Mouse (Mus musculus) midbrain, embryonic 13.5 days (tissue): Measurements from ENCODE around the gene Stt3b. TPM values are rescaled to one million over a fixed set of nuclear protein-coding genes. Genes with fewer than 3 reads are reported as not detected.

Source experiments
- ATAC-seq: fragments of 200-750 bp; cut with Nextera tagmentation; 2 replicates; pipeline ENCODE4 v1.8.0; 2017; ENCODE audit warnings: mild to moderate bottlenecking, moderate TSS enrichment, moderate library complexity
- H3K27ac ChIP-seq: fragments of 300-500 bp; sonication (generic); 2 replicates; pipeline ENCODE4 v1.5.1; 2015; ENCODE audit warnings: inconsistent platforms, mild to moderate bottlenecking, moderate library complexity
- H3K27me3 ChIP-seq: fragments of 300-500 bp; sonication (generic); 2 replicates; pipeline ENCODE4 v1.6.1; 2015; ENCODE audit warnings: mild to moderate bottlenecking, inconsistent platforms
- H3K36me3 ChIP-seq: fragments of 300-500 bp; sonication (generic); 2 replicates; pipeline ENCODE4 v1.6.1; 2015; ENCODE audit warnings: mild to moderate bottlenecking, inconsistent platforms
- H3K4me1 ChIP-seq: fragments of 300-500 bp; sonication (generic); replicated peaks from 2 replicates; pipeline ENCODE4 v1.6.1; 2015; ENCODE audit warnings: inconsistent platforms
- H3K4me2 ChIP-seq: fragments of 300-500 bp; sonication (generic); replicated peaks from 2 replicates; pipeline ENCODE4 v1.6.1; 2015; ENCODE audit warnings: moderate library complexity, mild to moderate bottlenecking, inconsistent platforms
- H3K4me3 ChIP-seq: fragments of 300-500 bp; sonication (generic); replicated peaks from 2 replicates; pipeline ENCODE4 v1.5.1; 2015; ENCODE audit warnings: mild to moderate bottlenecking, inconsistent platforms
- H3K9ac ChIP-seq: fragments of 300-500 bp; sonication (generic); replicated peaks from 2 replicates; pipeline ENCODE4 v1.6.1; 2015; ENCODE audit warnings: mild to moderate bottlenecking, inconsistent platforms
- H3K9me3 ChIP-seq: fragments of 300-500 bp; sonication (generic); 2 replicates; pipeline ENCODE4 v1.6.1; 2016; ENCODE audit warnings: mild to moderate bottlenecking, inconsistent platforms
- WGBS: fragments of 180-500 bp; shearing (Covaris S2); methylation state at CpG from one replicate; pipeline ENCODE4 v1.1.7; 2015; 5-methylcytosine and 5-hydroxymethylcytosine counted together
- polyA plus RNA-seq: library from polyadenylated mRNA; unstranded; fragments of >200 nt; fragmentation: Nextera tagmentation; extraction: Ambion mirVana; gene quantifications from 2 replicates; pipeline ENCODE4 v1.2.1, GENCODE M21; 2015

Gene Stt3b
- polyA plus RNA-seq, 1 experiment from 2014 or later = 74.2 TPM

- Histone ChIP-seq H3K4me2 (no peak overlapping the region), H3K36me3 (no peaks in the 10 kb centered on the region), H3K4me1 (peaks cover 4% of the 10 kb centered on the region), H3K4me3 (no peak overlapping the region), H3K27ac (no peak overlapping the region), H3K9me3 (peaks cover 7% of the 10 kb centered on the region; the same call in 1 of the 2 replicates), H3K27me3 (peaks cover 3% of the 10 kb centered on the region; the same call in 1 of the 2 replicates), H3K9ac (no peak overlapping the region)
- ATAC-seq = no peak
- 86% methylated on average over 5 of the region's 5 CpGs for WGBS
Observed at GRCm38 (mm10) chr9:115313830-115314229, 3.6 kb upstream of the Stt3b start.

- no peaks in the 10 kb centered on the region for H3K36me3 ChIP-seq
- H3K9ac ChIP-seq = peak overlapping the region; percentile 71
- H3K4me3 ChIP-seq = peak overlapping the region; percentile 82
- no peaks in the 10 kb centered on the region for H3K9me3 ChIP-seq
- H3K27ac ChIP-seq = no peak overlapping the region
- H3K4me1 ChIP-seq = peaks cover 24% of the 10 kb centered on the region
- H3K27me3 ChIP-seq = peaks cover 3% of the 10 kb centered on the region; the same call in 1 of the 2 replicates
- no peak for ATAC-seq
- H3K4me2 ChIP-seq = peak overlapping the region; percentile 59
- 12% methylated on average over 5 of the region's 5 CpGs for WGBS
Observed at GRCm38 (mm10) chr9:115311223-115311520, 951 bp upstream of the Stt3b start.

- WGBS = 0% methylated on average over 24 of the region's 42 CpGs
- peak overlapping the region; percentile 99 for H3K27ac ChIP-seq
- H3K27me3 ChIP-seq = peaks cover 3% of the 10 kb centered on the region; the same call in 1 of the 2 replicates
- no peak for ATAC-seq
- no peaks in the 10 kb centered on the region for H3K36me3 ChIP-seq
- H3K9ac ChIP-seq = peak overlapping the region; percentile 97
- H3K4me1 ChIP-seq = peaks cover 33% of the 10 kb centered on the region
- peak overlapping the region; percentile 82 for H3K4me3 ChIP-seq
- no peaks in the 10 kb centered on the region for H3K9me3 ChIP-seq
- peak overlapping the region; percentile 63 for H3K4me2 ChIP-seq
Observed at GRCm38 (mm10) chr9:115309977-115310345, 260 bp downstream of the Stt3b start.

DNA sequence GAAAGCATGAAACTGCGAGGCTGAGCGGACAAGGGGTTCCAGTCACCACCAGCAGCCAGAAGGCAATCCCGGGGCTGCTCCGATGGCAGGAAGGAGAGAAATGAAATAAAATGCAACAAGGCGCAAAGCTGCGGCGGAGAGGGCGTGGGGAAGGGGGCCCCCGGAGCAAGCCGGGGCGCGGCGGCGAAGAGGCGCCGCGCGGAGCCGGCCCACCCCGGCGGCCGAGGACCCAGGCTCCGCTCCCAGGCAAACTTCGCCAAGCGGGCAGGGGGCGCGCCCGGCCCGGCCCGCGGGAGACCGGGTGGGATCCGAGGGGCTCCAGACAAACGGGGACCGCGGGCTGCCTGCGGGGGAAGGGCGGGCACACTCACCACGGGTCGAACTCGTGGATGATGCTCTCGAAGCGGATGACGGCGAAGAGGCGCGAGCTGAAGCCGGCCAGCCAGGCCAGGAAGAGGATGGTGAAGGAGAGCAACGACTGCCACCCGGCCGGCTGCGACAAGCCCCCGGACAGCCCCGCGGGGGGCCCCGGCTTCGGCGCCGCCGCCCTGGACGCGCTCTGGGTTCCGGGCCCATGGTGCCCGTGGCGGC lies 745 bp downstream of the Stt3b start:
- ATAC-seq = peak; percentile 12
- Histone ChIP-seq H3K4me2 (peak overlapping the region; percentile 63), H3K4me1 (peaks cover 37% of the 10 kb centered on the region), H3K9ac (peak overlapping the region; percentile 97), H3K9me3 (no peaks in the 10 kb centered on the region), H3K27me3 (peaks cover 3% of the 10 kb centered on the region; the same call in 1 of the 2 replicates), H3K36me3 (no peaks in the 10 kb centered on the region), H3K4me3 (peak overlapping the region; percentile 82), H3K27ac (peak overlapping the region; percentile 99)
- under 1% methylated on average over 59 of the region's 65 CpGs for WGBS

DNA sequence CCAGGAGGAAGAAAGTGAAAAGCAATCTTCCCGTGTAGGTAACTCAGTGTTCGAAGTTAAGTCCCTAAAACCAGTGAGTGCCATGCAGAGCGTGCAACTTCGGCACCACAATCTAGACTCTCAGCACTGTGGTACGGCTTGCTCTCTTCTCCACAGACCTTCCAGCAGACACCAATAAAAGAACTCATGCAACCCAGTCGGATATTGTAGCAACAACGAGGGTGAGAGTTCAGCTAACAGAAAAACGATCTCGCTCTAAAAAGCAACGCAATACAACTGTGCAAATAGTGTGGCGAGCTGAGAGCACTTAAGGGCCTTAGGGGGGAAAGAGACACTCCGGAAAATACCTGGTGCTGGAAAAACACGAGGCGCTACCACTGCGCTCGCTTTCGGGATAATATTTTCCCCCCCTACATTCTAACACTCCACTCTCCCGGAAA lies 1.3 kb downstream of the Stt3b start:
- Histone ChIP-seq H3K36me3 (no peaks in the 10 kb centered on the region), H3K27ac (peak overlapping the region; percentile 99), H3K4me3 (peak overlapping the region; percentile 82), H3K9ac (peak overlapping the region; percentile 97), H3K27me3 (peaks cover 3% of the 10 kb centered on the region; the same call in 1 of the 2 replicates), H3K4me1 (peaks cover 39% of the 10 kb centered on the region), H3K9me3 (no peaks in the 10 kb centered on the region), H3K4me2 (peak overlapping the region; percentile 63)
- WGBS = 0% methylated on average over 18 of the region's 18 CpGs
- ATAC-seq = no peak

GRCm38 (mm10) chr9:115308401-115308800 lies 1.8 kb downstream of the Stt3b start:
- Histone ChIP-seq H3K4me1 (peaks cover 44% of the 10 kb centered on the region), H3K4me2 (peak overlapping the region; percentile 63), H3K27ac (no peak overlapping the region), H3K36me3 (no peaks in the 10 kb centered on the region), H3K4me3 (peak overlapping the region; percentile 82), H3K9ac (peak overlapping the region; percentile 97), H3K27me3 (peaks cover 3% of the 10 kb centered on the region; the same call in 1 of the 2 replicates), H3K9me3 (no peaks in the 10 kb centered on the region)
- ATAC-seq = no peak
- WGBS = 8% methylated on average over 4 of the region's 4 CpGs

- Histone ChIP-seq H3K4me1 (peaks cover 60% of the 10 kb centered on the region), H3K9ac (0 out of 2 replicates have a peak overlapping the region, but pooled peaks have one; percentile 23)
Observed at GRCm38 (mm10) chr9:115306202-115306601, 4.0 kb downstream of the Stt3b start.

DNA sequence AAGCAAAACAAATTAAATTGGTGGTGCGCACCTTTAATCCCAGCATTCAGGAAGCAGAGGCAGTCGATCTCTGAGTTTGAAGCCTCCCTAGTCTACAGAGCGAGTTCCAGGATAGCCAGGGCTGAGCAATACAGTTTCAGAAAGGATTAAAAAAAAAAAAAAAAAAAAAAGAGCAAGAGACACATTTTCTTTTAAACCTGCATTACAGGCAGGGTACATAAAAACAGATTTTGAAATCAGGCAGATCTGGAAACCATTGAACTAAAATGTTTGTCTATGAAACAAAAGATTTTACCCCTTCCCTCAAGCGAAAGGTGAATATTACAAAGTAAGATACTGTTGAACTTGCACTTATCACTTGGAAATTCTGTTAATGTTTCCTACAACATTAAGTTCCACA lies 6.1 kb downstream of the Stt3b start:
- Histone ChIP-seq H3K9me3 (no peaks in the 10 kb centered on the region), H3K36me3 (no peaks in the 10 kb centered on the region), H3K27ac (no peak overlapping the region), H3K4me3 (no peak overlapping the region), H3K4me1 (peaks cover 67% of the 10 kb centered on the region), H3K27me3 (no peaks in the 10 kb centered on the region), H3K9ac (no peak overlapping the region), H3K4me2 (no peak overlapping the region)
- ATAC-seq = no peak
- WGBS = 64% methylated on average over 4 of the region's 4 CpGs

More at GRCm38 (mm10) chr9:115306202-115306601, 4.0 kb downstream of the Stt3b start:
- Histone ChIP-seq H3K27ac (no peak overlapping the region), H3K9me3 (no peaks in the 10 kb centered on the region), H3K27me3 (no peaks in the 10 kb centered on the region), H3K4me2 (peak overlapping the region; percentile 63), H3K36me3 (no peaks in the 10 kb centered on the region), H3K4me3 (peak overlapping the region; percentile 82)
- 53% methylated on average over 6 of the region's 6 CpGs for WGBS
- ATAC-seq = no peak

GRCm38 (mm10) chr9:115301593-115301992 lies 8.6 kb downstream of the Stt3b start:
- 84% methylated on average over 7 of the region's 7 CpGs for WGBS
- ATAC-seq = no peak
- Histone ChIP-seq H3K27ac (no peak overlapping the region), H3K9ac (no peak overlapping the region), H3K27me3 (no peaks in the 10 kb centered on the region), H3K4me3 (no peak overlapping the region), H3K36me3 (no peaks in the 10 kb centered on the region), H3K4me2 (no peak overlapping the region), H3K4me1 (peaks cover 52% of the 10 kb centered on the region), H3K9me3 (no peaks in the 10 kb centered on the region)

GRCm38 (mm10) chr9:115301002-115301579 lies 9.1 kb downstream of the Stt3b start:
- no peak overlapping the region for H3K4me3 ChIP-seq
- no peaks in the 10 kb centered on the region for H3K36me3 ChIP-seq
- no peaks in the 10 kb centered on the region for H3K9me3 ChIP-seq
- ATAC-seq = no peak
- no peaks in the 10 kb centered on the region for H3K27me3 ChIP-seq
- H3K4me1 ChIP-seq = peaks cover 47% of the 10 kb centered on the region
- 94% methylated on average over 6 of the region's 6 CpGs for WGBS
- H3K4me2 ChIP-seq = no peak overlapping the region
- no peak overlapping the region for H3K27ac ChIP-seq
- H3K9ac ChIP-seq = no peak overlapping the region

GRCm38 (mm10) chr9:115296738-115297137 lies 13.5 kb downstream of the Stt3b start:
- Histone ChIP-seq H3K4me1 (peaks cover 31% of the 10 kb centered on the region), H3K9me3 (no peaks in the 10 kb centered on the region), H3K27ac (no peak overlapping the region), H3K27me3 (no peaks in the 10 kb centered on the region), H3K4me2 (no peak overlapping the region), H3K9ac (no peak overlapping the region), H3K36me3 (no peaks in the 10 kb centered on the region), H3K4me3 (no peak overlapping the region)
- no peak for ATAC-seq
- 84% methylated on average over 7 of the region's 7 CpGs for WGBS

DNA sequence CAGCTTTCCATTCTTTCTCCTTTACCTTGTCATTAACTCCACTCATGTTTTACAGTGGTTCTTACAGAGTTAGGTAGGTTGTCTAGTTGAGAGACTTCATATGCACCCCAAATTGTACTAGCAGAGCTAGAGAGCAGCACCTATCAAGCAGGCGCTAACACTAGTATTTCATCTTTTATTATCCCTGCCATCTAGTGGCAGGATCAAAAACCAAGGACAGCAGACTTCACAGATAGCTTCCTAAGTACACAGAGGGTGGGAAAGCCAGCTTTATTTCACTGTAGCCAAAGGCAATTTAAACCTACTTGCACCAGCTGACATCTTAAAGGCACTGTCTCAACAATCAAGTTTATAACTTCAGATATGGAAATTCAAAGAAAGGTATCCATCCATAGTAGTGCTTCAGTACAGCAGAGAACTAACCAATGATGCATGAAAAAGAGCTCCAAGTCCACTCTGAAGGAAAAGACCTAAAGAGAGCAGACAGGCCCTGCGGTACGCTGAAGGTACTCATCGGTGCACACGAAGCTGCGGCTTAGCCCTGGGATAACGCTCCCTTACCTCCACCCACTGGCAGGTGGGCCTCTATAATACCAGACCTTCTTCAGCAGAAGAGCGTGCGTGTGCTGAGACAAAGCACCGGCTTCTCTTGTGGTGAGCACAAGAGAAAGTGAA lies 16.2 kb downstream of the Stt3b start:
- Histone ChIP-seq H3K4me1 (peaks cover 20% of the 10 kb centered on the region), H3K9me3 (no peaks in the 10 kb centered on the region), H3K4me2 (no peak overlapping the region), H3K9ac (no peak overlapping the region), H3K4me3 (no peak overlapping the region), H3K27ac (peak overlapping the region; percentile 45; the same call in 1 of the 2 replicates), H3K27me3 (no peaks in the 10 kb centered on the region), H3K36me3 (no peaks in the 10 kb centered on the region)
- no peak for ATAC-seq
- 86% methylated on average over 10 of the region's 10 CpGs for WGBS
